Mouse (Mus musculus): ENCODE results near the gene Twist2.

Gene Twist2

DNA sequence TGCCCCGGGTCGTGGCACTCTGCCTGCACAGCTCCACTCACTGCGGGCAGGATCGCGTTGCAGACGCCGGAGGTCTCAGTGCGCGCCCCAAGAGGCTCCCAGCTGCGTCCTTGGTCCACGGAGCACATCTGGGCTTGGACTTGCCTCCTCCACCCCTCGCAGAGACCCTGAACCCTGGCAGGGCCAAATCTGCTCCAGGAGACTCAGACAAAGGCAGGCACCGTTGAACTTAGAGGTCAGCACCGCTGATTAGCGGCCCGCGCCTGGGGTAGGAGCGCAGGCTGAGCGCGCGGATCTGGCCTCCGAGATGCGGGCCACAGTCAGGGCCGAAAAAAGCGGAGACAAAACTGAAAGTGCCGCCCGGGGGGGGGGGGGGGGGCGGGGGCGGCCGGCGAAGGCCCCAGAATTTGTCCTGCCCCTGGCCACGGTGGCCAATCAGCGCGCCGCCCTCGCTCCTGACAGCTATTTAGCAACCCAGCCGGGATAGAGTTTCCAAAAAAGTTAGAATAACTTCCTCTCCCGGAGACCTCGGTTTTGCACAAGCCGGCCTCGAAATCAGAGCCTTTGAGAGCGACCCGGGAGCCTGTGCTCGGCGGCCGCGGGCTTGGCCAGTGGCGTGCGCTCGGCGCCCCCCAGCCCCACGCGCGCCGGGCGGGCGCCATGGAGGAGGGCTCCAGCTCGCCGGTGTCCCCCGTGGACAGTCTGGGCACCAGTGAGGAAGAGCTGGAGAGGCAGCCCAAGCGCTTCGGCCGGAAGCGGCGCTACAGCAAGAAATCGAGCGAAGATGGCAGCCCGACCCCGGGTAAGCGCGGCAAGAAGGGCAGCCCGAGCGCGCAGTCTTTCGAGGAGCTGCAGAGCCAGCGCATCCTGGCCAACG is at the start of gene Twist2:
TSS of gene Twist2 (plus strand) at position 495 of the 877 bp plus-strand sequence.
- DNase-seq (ENCODE audit: low spot score in 2 of 2): peak in 1 of 2 experiments; percentile 76

DNA sequence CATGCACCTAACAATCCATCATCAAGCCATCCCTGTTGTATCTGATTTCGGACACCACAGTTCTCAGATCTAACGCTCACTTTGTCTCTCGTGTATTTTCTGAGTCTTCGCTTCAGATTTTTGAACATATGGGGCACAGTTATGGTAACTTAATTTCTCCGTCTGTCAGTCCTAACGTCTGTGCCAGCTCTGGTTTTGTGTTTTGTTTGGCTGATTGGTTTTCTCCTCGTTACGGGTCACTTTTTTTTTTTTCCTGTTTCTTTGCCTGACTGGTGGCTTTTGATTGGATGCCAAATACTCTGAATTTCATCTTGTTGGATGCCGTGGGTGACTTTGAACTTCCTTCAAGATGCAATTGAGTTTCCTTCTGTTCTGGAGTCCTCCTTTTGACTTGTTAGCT is 48.3 kb upstream of the Twist2 start:
- no peak for DNase-seq (ENCODE audit: low spot score in 2 of 2)

DNA sequence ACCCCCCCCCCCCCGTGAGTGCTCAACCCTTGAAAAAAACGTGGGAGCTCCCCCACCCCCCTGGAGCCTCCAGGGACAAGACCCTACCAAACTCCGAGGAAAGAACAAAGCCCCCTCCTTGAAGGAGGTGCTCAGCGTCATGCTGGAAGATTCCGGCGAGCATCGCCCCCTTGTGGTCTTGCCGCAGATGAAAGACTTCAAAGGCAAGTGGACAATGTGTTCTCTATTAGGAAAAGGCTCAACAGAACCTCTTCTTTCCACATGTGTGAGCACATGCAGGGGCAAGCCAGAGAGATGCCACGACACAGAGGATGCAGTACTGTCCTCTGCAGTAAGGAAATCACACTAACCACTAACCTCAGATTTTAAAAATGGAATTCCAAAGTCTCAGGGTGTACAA is 46.2 kb upstream of the Twist2 start:
- peak; percentile 26 to 48 for DNase-seq (ENCODE audit: low spot score in 2 of 2)

DNA sequence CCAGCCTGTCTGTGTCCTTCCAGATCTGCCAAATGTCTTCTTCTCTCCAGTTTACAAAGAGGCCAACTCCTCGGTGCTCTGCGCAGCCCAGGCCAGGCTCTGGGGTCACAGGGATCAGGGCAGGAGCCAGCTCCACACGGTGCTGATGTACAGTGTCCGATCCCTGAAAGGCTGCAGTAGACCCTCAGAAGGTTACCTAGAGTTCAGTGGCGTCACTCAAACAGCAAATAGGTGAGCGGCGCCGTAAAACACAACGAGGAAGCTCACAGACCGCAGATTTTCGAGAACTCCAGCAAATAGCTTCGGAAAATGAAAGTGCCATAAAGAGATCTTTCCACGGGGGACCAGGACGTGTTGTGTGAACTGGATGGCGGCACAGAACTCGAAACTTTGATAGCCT is 44.0 kb upstream of the Twist2 start:
- DNase-seq (ENCODE audit: low spot score in 2 of 2): no peak

DNA sequence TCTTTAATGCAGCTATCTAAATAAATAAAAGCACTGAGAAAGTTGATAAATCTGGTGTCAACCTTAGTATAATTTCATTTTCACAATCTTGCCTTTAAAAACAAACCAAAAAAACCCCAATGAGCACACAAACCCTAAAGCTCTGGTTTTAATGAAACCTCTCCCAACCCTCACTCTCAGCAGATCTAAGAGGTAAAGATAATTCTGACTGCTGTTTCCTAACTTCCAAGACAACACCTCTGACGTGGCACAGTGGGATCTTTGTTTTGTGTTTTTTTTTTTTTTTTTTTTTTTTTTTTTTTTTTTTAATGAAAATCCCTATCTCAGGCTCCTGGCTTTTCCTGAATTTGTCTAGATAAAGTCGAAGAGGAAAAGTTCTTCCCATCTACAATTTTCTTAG is 43.1 kb upstream of the Twist2 start:
- no peak for DNase-seq (ENCODE audit: low spot score in 2 of 2)

DNA sequence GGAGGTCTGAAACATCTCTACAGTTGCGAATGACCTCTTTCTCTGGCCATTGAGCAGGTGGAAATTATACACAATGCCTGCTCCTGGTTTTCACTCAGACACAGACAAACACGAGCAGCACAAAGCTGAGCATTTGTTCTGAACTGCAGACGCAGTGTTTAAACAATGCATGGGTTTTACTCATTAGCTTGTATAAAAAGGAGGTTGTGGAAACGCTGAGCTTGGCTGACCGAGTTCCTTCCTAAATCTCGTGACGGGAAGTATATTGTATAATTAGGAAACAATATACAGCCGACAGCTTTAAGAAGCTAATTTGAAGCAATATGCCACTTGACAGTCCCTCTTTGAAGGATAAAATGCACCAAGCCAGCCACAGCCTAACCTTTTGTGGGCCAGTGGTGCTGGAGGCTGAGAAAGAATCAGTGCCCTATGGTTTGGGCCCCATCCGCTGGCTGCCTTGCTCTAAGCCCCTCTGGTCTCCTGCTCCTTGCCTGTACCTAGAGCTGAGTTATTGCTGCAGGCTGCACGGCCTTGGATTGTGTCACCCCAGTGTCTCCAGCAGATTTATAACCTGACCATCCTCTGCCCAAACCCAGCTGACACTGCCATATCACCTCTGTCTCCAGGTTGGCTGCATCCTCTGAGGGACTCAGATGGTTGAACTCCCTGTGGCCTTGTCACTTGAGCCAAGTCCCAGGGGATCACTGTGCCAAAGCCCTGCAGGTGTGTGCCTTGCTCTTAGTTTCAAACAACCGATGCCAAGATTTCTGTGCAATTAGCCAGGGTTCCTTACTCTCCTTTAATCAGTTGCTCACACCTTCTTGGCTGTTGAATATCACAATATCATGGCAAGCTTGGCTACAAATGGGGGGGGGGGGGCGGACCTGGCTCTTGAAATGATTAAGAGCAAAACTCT is 42.4 kb upstream of the Twist2 start:
- no peak for DNase-seq (ENCODE audit: low spot score in 2 of 2)

DNA sequence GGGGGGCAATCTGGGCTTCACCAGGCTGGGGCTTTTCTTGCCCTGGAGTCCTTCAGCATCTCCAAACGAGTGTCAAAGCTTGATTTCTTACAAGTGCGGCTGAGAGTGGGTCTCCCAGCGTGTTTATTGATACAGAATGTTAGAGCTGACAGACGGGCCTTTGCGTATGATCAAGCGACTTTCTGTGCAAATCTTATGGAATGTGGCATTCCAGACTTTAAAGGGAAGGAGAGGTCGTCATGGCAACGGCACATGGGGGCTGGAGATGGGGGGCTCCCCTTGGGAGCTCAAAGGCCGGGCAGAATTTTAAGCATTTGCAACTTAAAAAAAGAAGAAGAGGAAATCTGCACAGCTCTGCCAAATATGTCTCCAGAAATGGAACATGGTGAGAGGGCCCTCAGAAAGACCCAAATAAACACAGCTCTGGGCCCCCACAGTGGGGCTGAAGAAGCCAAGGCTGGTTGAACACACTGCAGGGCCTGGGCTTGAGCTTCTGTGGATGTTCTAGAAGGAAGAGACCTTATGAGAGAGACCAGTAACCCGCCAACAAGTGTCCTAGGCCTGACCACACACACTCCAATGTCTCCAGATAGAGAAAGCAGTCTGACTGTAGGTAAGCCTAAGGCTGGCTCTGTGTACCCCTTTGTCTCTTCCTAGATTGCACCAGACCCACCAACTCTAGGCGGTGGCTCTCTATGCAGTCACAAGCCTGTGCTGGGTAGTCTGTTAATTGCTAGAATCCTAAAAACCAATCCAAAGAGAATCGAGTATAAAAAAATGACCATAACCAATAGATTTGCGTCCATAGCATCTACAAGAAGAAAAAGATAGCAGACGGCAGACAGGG is 40.9 kb upstream of the Twist2 start:
- DNase-seq (ENCODE audit: low spot score in 2 of 2): no peak

DNA sequence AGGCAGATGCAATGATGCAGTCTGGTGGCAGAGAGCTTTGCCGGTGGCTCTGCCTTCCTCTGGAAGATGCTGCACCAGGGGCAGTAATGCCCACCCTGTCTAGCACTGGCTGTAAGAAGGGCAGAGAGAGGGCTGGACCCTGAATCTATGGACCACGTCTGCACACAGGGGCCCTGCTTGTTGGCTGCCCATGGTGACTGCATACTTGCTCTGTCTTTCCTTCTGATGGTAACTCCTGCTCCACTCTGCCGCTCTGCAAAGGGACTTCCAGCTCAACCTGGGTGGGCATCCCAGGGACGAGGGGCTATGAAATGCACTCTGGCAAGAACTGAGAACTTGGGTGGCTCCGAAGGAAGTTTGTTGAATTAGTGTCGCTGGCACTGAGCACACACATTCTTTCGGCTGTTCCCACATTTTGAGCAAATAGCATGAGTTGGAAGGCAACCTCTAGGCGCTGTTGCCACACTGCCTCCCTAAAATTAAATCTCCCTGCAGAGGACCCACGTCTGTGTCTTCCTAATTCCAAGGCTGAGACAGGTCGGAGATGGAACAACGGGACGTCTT is 38.7 kb upstream of the Twist2 start:
- DNase-seq (ENCODE audit: low spot score in 2 of 2): no peak

DNA sequence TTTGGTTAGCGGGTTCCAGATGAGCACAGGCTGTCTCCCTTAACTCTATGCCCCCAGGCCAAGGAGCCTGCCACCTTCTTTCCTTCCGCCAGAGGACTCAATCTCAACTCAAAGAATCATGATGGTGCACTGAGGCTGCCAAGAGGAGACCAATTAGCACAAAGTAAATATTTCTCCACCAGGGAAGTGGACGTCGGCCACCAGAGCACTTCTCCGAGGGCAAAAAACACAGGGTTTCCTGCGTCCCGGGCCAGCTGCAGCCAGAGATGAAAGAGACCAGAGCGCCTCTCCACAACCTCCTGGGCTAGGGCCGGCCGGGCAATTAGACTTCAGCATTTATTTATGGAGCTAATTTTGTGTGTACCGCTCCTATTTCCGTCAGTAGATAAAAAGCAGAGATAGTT is 31.0 kb upstream of the Twist2 start:
- DNase-seq (ENCODE audit: low spot score in 2 of 2): no peak

DNA sequence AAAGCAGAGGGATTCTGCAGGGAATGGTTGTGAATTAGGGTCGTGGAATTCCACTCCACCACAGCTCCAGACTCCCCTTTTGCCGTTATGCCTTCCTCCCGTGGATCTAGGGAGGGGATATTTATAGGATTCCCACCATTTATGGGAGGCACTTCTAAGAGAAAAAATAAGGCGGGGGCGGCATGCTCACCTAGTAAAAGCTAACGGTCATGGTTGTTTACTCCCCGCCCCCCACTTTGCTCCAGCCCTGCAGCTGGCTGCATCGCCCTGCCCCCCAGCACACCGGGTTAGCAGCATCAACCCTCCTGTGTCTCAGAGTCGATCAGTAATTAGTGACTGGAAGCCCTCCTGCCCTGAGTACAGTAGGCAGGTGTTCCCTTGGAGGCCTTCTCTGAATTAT is 30.6 kb upstream of the Twist2 start:
- no peak for DNase-seq (ENCODE audit: low spot score in 2 of 2)

DNA sequence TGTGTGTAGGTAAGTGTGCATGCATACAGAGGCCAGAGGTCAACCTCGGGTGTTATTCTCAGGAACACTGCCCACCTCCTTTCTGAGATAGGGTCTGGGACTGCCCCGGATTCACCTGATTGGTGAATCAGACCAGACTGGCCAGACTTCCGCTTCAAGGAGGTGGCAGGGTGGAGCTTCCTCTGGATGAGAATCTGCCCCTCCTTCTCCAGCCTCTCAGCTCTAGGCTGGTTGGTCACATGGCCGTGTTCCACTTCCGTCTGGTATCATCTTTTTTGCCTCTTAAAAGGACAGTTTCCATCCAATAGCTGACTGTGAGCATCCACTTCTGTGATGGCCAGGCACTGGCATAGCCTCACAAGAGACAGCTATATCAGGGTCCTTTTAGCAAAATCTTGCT is 24.3 kb upstream of the Twist2 start:
- DNase-seq (ENCODE audit: low spot score in 2 of 2): no peak

DNA sequence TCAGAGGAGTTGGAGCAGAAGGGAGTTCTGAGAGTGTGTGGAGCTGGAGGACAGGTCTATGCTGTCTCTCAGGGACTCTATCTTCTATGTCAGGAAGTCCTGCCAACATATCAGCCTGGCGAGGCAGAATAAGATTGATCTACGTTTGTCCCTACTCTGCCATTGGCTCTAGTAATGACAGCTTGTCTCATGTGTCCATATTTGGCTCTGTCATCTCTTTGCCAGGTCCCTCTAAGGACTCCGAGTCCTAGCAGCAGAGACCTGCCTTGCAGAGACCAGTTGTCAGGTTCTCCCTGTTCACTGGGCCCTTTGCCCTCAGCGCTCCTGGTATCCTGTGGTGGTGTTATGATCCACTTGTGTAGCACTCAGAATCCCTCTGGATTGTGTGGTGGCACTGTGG is 21.4 kb upstream of the Twist2 start:
- DNase-seq (ENCODE audit: low spot score in 2 of 2): no peak

DNA sequence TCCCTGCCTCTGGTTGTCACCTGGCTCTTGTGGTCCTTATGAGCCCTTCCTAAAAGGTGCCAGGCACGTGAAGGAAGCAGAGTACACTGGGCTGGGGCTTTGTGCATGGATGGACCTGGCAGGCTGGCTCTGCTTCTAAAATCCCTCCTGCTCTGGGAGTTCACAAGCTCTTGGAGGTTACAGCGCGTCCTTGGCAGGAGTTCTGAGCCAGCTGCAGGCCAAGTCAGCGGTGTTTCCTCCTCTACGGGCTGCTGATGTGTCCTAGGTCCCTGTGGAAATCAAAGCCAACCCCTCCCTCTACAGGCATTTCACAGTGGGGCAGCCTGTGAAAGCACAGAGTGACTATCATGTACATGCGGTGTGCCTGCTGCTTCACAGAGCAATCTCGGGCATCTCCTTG is 20.1 kb upstream of the Twist2 start:
- DNase-seq (ENCODE audit: low spot score in 2 of 2): peak; percentile 22 to 56

DNA sequence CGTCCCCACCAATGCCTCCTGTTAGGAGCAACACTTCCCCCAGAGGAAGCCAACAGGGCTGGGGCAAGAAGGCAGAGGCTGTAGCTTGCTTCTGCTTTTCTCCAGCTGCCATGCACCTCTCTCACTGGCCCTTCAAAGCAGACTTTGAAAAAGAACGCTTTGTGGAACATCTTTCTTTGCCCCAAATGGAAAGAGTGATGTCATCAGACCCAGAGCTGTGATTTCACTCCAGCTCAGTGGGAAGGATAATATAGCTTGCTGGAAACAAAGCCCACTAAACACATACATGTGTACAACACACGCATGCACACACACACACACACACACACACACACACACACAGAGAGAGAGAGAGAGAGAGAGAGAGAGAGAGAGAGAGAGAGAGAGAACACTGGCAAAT is 17.1 kb upstream of the Twist2 start:
- no peak for DNase-seq (ENCODE audit: low spot score in 2 of 2)

DNA sequence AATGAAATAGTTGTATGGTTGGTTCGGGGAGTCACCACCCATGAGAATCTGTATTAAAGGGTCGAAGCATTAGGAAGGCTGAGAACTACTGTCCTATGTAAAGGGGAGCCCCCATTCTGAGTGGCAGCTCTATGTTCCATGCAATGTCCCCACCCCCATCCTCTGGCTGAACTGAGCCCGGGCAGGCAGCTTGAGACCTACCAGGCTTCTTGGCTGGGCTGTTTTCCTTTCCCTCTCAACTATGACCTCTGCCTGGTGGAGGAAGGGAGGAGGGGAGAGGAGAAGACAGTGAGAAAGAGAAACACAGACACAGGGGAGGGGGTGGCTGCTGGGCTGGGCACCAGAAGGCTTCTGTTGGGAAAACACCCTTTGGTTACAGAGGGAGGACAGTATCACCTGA is 1.9 kb upstream of the Twist2 start:
- no peak for DNase-seq (ENCODE audit: low spot score in 2 of 2)

DNA sequence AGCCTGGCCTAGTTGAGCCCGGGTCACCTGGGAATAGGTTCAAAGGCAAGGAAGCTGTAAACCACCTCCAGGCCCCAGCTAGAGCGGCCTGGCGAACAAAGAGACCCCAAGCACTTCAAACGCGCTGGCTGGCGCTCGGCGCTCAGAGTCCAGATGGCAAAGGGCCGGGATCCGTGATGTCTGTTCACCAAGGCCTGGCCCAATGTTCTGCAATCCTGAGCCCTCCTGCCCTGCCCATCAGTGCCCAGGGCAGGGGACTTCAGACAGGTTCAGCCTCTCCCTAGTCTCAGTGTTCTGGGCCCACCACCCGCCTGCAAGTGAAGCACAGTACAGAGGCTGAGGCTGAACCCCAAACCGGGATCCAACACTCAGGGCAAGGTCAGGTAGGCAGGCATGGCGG is 913 bp upstream of the Twist2 start:
- no peak for DNase-seq (ENCODE audit: low spot score in 2 of 2)

DNA sequence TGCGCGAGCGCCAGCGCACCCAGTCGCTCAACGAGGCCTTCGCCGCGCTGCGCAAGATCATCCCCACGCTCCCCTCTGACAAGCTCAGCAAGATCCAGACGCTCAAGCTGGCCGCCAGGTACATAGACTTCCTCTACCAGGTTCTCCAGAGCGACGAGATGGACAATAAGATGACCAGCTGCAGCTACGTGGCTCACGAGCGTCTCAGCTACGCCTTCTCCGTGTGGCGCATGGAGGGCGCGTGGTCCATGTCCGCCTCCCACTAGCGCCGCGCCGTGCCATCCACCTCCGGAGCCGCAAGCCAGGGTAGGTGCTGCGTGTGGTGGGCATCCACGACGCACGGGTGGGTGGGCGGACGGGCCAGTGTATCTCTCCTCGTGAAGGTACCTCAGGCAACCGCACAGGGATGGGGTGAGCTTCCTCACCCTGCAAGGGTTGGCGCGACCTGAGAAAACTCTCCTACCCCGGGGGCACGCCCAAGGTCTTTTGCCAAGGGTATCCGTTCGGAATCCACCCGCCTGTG is 644 bp downstream of the Twist2 start:
- DNase-seq (ENCODE audit: low spot score in 2 of 2): no peak

DNA sequence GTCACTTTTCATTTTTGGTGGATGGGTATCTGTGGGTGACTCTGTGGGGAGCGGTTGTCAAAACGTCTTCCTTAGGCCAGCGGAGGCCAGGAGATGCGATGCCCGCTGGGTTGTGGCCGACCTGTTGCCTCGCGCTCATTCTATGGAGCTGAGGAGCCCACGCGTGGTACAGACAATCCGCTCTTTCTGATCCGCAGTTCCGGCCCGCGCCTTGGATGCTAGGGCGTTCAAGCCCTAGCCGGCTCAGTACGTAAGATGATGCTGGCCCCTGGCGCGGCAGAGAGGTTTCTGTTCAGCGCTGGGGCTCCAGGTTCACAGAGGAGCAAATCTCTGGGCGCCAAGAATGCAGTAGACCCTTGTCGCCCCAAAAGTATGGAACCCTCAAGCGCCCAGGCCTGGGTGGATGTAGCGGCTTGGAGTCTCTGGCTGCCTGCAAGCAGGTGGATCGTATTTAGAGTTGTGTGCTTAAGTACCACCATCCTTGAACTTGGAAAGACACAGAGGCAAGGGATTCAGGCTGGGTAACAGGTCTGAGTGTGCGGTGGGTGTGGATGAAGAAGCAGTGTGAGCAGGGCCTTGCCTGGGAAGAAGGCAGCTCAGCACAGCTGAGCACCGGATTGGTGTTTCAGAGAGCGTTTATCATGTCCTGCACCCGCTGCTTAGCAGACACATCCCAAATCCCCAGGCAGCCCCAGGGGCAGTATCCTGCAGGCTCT is 1.3 kb downstream of the Twist2 start:
- no peak for DNase-seq (ENCODE audit: low spot score in 2 of 2)

DNA sequence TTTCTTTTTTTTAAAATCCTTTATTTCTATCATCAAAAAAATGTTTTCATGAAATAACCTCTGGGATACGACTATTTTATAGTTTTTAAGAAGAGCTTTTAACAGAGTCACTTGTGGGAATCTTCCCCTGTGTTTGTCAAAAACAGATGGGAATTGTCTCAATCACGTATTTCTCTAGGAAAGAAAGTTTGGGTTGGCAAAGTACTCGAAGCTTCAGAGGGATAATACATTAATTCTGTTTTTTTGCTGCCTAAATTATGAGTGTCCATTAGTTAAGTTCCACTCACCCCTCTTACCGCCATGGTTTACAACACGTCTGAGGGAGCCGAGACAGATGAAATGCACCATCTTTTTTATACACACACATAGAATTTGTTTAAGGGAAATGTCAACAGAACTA is 2.2 kb downstream of the Twist2 start:
- DNase-seq (ENCODE audit: low spot score in 2 of 2): no peak

DNA sequence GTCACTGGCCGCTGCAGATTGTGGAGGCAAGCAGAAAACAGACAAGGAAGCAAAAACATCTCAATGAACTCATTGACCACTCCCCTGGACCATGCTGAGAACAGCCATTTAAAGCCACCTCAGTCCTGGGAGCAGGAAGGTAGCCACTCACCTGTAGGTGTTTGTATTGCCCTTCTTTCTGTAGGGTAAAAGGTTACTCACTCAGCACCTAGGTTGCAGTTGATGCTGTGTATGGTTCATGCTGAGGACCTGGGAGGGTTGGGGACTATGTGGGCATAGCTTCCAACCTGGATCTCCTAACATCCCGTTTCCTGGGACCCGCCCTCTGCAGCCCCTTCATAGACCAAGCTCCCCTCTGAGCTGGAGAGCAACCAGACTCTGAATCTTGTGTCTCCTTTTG is 14.8 kb downstream of the Twist2 start:
- DNase-seq (ENCODE audit: low spot score in 2 of 2): no peak

DNA sequence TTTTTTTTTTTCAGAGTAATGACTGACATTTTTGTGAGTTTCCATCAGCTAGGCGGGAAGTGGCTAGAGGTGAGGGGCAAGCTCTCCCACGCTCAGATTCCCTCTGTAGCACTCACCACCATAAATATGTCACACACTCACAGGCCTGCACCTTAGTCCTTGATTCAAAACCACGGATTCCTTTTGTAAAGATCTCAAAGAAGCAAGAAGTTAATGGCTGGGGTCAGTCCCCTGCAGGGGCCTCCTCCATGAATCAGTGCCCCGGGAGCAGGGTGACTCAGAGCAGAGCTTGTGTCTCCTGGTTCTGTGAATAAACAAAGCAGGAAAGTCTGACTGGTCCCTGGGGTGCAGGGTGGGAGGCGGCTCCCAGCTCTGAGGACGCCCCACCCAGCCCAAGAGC is 15.3 kb downstream of the Twist2 start:
- peak; percentile 56 for DNase-seq (ENCODE audit: low spot score in 2 of 2)

Data from urinary bladder, postnatal 36 days (tissue).